Mouse (Mus musculus): Measurements from ENCODE around the gene Uap1. TPM values are rescaled to one million over a fixed set of nuclear protein-coding genes. Genes with fewer than 3 reads are reported as not detected.

Uap1 gene
- polyA plus RNA-seq (2015; fragmentation: Nextera tagmentation; extraction: Ambion mirVana) = 50.6 and 53.2 TPM in 2 replicates

DNA sequence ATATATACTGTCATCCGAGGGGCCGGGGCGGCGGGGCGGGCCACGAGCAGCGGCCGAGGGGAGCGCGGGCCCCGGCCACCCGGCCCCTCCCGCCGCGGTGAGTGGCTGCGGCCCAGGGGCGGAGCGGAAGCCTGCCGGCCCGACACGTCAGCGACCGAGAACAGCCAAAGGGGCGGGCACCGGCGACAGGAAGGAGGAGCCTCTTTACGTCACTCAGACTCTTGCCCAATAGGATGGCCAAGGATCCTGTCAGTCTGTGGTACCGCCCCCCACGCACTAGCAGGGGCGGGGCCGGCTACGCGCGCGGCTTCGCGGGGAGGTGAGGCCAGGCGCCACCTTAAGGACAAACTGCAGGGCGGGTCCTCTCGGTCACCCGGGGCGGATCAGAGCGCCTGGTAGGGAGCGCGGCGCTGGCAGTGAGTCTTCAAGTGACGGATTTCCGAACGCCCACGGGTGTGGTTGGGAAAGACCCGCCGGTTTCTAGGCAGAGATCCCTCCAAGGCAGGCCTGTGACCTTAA lies at the start of gene Uap1:
Gene Uap1 (minus strand): TSS at position 144 of the 519 bp plus-strand sequence.
- peaks cover 3% of the 10 kb centered on the region; the same call in 1 of the 2 replicates for H3K4me1 ChIP-seq (ENCODE audit: insufficient read depth, low read depth, low read length)
- no peaks in the 10 kb centered on the region for H3K36me3 ChIP-seq (ENCODE audit: insufficient read depth, low read length)
- TF ChIP-seq CTCF (IDR thresholded peaks at IDR 0.05) (peak; percentile 72), EP300 (IDR thresholded peaks at IDR 0.05) (no peak)
- WGBS = under 1% methylated on average over 48 of the region's 52 CpGs
- H3K9ac ChIP-seq (replicated peaks; ENCODE audit: low read depth) = peak within 1 kb of the TSS; percentile 84
- H3K4me2 ChIP-seq (replicated peaks; ENCODE audit: low read depth, low read length) = peak within 1 kb of the TSS; percentile 56
- peak; percentile 98 for ATAC-seq
- no peaks in the 10 kb centered on the region for H3K27me3 ChIP-seq (replicated peaks; ENCODE audit: insufficient read depth, low read length)
- H3K27ac ChIP-seq (ENCODE audit: low read length) = peak within 1 kb of the TSS; percentile 91
- peak within 1 kb of the TSS; percentile 73 for H3K4me3 ChIP-seq (ENCODE audit: low read depth, low read length)
- DNase-seq (ENCODE audit: low spot score) = peak; percentile 99
- H3K9me3 ChIP-seq (ENCODE audit: low read length) = no peaks in the 10 kb centered on the region

DNA sequence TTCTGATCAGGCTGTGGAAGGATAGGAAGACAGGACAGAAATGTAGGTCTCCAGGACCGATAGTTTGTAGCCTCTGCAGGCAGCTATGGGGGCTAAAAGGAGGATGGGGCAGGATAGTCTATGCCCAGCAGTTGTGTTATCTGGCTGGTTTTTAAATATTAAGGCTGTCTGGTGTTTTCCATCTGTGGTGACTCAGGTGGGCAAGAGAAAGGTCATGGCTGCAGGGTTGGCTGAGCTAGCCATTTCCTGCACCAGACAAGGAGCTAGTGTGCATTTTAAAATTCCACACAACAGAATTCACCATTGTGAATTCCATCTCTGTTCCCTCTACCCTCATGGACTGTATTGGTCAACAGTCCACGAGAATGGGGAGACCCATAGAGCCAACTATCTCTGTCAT lies 48.5 kb upstream of the Uap1 start:
- 79% methylated on average over 2 of the region's 2 CpGs for WGBS
- no peak for ATAC-seq

DNA sequence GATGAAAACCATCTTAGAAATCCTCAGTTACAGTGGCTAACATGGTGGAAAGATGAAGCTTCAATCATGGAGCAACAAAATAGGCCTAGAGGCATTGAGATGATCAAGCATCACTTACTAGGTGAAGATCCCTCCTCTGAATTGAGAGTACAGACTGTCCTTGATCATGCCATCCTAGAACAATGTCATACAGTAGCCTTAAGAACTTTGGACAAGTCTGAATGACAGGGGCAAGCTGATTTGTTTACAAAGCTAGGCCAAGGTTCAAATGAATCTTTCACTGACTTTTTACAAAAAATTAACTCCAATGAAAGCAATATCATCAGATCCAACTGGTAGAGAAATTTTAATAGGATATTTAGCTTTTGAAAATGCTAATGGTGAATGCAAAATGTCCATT lies 45.6 kb upstream of the Uap1 start:
- no peaks in the 10 kb centered on the region for H3K27me3 ChIP-seq (replicated peaks; ENCODE audit: insufficient read depth, low read length)
- ATAC-seq = no peak

More for the DNA sequence above, 48.5 kb upstream of the Uap1 start:
- H3K36me3 ChIP-seq (ENCODE audit: insufficient read depth, low read length) = no peaks in the 10 kb centered on the region
- no peak for DNase-seq (ENCODE audit: low spot score)
- no peak overlapping the region for H3K9ac ChIP-seq (replicated peaks; ENCODE audit: low read depth)
- no peaks in the 10 kb centered on the region for H3K9me3 ChIP-seq (ENCODE audit: low read length)
- no peak overlapping the region for H3K27ac ChIP-seq (ENCODE audit: low read length)
- no peaks in the 10 kb centered on the region for H3K4me1 ChIP-seq (ENCODE audit: insufficient read depth, low read depth, low read length)
- no peak overlapping the region for H3K4me2 ChIP-seq (replicated peaks; ENCODE audit: low read depth, low read length)
- no peaks in the 10 kb centered on the region for H3K27me3 ChIP-seq (replicated peaks; ENCODE audit: insufficient read depth, low read length)
- H3K4me3 ChIP-seq (ENCODE audit: low read depth, low read length) = no peak overlapping the region
- TF ChIP-seq EP300 (IDR thresholded peaks at IDR 0.05) = no peak
- TF ChIP-seq CTCF (IDR thresholded peaks at IDR 0.05) = no peak

DNA sequence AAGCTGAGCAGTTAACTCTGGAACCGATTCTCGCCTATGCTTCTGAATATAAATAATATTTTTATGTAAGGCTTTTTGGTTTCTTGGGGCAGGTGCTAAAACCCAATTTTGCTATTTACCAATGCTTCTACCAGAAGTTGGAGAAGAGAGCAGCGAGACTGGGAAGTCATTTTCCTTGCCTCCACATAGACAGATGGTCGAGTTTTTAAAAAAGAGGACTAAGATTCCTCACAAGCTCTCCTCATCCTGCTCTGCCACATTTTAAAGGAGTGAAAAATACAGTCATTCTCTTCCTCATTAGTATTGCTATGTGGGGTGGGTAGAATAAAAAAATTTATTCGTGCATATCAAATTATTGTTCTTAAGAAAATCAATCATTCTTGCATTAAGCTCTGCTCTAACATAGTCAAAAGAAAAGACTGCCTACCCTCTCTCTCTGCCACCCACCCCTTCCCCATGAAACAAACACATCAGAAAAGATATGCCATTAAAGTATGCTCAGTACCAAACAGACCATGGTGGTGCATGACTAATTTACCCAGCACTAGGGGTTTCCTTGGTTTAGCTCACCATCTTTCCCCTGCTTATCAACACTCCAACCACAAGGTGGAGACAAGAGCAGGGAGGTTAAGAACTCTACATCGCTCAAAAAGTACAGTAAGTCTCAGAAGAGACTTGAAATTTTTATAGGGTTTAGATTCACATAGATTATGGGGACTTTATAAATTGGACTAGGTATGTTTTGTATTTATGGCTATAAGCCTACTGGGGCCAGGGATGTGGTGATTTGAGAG lies 43.5 kb upstream of the Uap1 start:
- Histone ChIP-seq H3K9ac (replicated peaks; ENCODE audit: low read depth) (no peak overlapping the region), H3K36me3 (ENCODE audit: insufficient read depth, low read length) (no peaks in the 10 kb centered on the region), H3K4me2 (replicated peaks; ENCODE audit: low read depth, low read length) (no peak overlapping the region), H3K4me3 (ENCODE audit: low read depth, low read length) (no peak overlapping the region), H3K27ac (ENCODE audit: low read length) (no peak overlapping the region), H3K4me1 (ENCODE audit: insufficient read depth, low read depth, low read length) (no peaks in the 10 kb centered on the region), H3K9me3 (ENCODE audit: low read length) (no peaks in the 10 kb centered on the region), H3K27me3 (replicated peaks; ENCODE audit: insufficient read depth, low read length) (no peaks in the 10 kb centered on the region)
- WGBS = 74% methylated on average over 6 of the region's 6 CpGs
- peak; percentile 63 for TF ChIP-seq CTCF (IDR thresholded peaks at IDR 0.05)
- no peak for TF ChIP-seq EP300 (IDR thresholded peaks at IDR 0.05)
- ATAC-seq = no peak
- peak; percentile 27 for DNase-seq (ENCODE audit: low spot score)

More for the DNA sequence above, 45.6 kb upstream of the Uap1 start:
- H3K9ac ChIP-seq (replicated peaks; ENCODE audit: low read depth) = no peak overlapping the region
- H3K4me2 ChIP-seq (replicated peaks; ENCODE audit: low read depth, low read length) = no peak overlapping the region
- no peaks in the 10 kb centered on the region for H3K36me3 ChIP-seq (ENCODE audit: insufficient read depth, low read length)
- H3K27ac ChIP-seq (ENCODE audit: low read length) = no peak overlapping the region
- H3K9me3 ChIP-seq (ENCODE audit: low read length) = no peaks in the 10 kb centered on the region
- DNase-seq (ENCODE audit: low spot score) = no peak
- H3K4me1 ChIP-seq (ENCODE audit: insufficient read depth, low read depth, low read length) = no peaks in the 10 kb centered on the region
- TF ChIP-seq CTCF (IDR thresholded peaks at IDR 0.05) = no peak
- TF ChIP-seq EP300 (IDR thresholded peaks at IDR 0.05) = no peak
- H3K4me3 ChIP-seq (ENCODE audit: low read depth, low read length) = no peak overlapping the region

DNA sequence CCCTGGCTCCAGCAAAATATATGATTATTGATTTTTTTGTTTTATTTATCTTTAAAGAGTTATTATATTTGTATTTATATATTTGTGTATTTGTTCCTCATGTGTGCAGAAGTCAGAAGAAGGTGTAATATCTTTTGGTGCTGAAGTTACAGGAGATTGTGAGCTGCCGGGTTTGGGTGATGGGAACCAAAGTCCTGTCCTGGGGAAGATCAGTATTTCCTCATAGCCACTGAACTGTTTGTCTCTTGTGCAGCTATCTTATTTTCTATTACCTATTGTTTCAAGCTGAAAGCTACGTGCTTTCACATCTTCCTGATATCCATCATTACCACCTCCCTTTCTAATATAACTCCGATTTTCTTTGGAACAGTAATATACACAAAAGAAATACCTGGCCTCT lies 40.8 kb upstream of the Uap1 start:
- TF ChIP-seq EP300 (IDR thresholded peaks at IDR 0.05) (no peak), CTCF (IDR thresholded peaks at IDR 0.05) (no peak)
- no peaks in the 10 kb centered on the region for H3K9me3 ChIP-seq (ENCODE audit: low read length)
- peak overlapping the region; percentile 84 for H3K4me3 ChIP-seq (ENCODE audit: low read depth, low read length)
- ATAC-seq = no peak
- no peaks in the 10 kb centered on the region for H3K36me3 ChIP-seq (ENCODE audit: insufficient read depth, low read length)
- WGBS = 66% methylated on average over 3 of the region's 3 CpGs
- no peak overlapping the region for H3K9ac ChIP-seq (replicated peaks; ENCODE audit: low read depth)
- no peaks in the 10 kb centered on the region for H3K4me1 ChIP-seq (ENCODE audit: insufficient read depth, low read depth, low read length)
- no peak overlapping the region for H3K27ac ChIP-seq (ENCODE audit: low read length)
- DNase-seq (ENCODE audit: low spot score) = no peak
- H3K27me3 ChIP-seq (replicated peaks; ENCODE audit: insufficient read depth, low read length) = no peaks in the 10 kb centered on the region
- H3K4me2 ChIP-seq (replicated peaks; ENCODE audit: low read depth, low read length) = peak overlapping the region; percentile 72

DNA sequence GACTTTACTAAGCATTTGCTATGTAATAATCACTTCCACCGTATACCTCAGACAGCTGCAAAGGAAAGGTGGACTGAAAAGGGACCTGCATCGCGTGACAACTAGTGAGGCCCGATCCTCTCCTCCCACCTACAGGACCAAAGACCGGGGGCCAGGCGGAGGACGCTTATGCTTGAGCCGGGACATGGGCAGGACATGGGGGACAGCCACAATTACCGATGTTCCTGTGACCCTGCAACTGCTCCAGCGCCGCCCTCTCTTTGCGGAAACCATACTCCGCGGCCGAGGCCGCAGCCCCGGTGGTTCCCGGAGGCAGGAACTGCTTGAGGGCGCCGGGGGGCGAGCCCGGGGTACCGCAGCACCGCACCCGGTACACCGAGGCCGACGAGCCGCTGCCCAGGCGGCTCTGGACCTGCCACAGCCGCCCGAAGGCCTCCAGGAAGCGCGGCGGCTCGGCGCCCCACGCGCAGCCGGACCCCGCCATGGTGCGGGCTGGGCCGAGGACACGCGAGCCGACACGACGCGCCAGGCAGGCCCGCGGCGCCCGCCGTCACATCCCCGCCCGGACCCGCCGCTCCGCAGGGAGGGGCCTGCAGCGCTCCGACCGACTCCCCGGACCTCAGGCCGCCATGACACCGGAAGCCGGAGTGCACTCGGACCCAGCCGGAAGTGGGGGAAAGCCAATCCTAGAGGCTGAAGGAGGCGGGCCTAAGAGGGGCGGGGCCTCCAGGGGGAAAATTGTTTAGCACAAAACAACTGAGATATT lies 40.2 kb upstream of the Uap1 start, which contains the start of gene Uhmk1:
Gene Uhmk1 (minus strand): TSS at position 641 of the 766 bp plus-strand sequence.
- peak within 1 kb of the TSS; percentile 84 for H3K4me3 ChIP-seq (ENCODE audit: low read depth, low read length)
- no peaks in the 10 kb centered on the region for H3K9me3 ChIP-seq (ENCODE audit: low read length)
- H3K27ac ChIP-seq (ENCODE audit: low read length) = peak within 1 kb of the TSS; percentile 91
- DNase-seq (ENCODE audit: low spot score) (peak; percentile 96), ATAC-seq (peak; percentile 99)
- H3K4me1 ChIP-seq (ENCODE audit: insufficient read depth, low read depth, low read length) = no peaks in the 10 kb centered on the region
- no peaks in the 10 kb centered on the region for H3K27me3 ChIP-seq (replicated peaks; ENCODE audit: insufficient read depth, low read length)
- peak within 1 kb of the TSS; percentile 91 for H3K9ac ChIP-seq (replicated peaks; ENCODE audit: low read depth)
- 1% methylated on average over 40 of the region's 70 CpGs for WGBS
- peaks cover 4% of the 10 kb centered on the region; the same call in 1 of the 2 replicates for H3K36me3 ChIP-seq (ENCODE audit: insufficient read depth, low read length)
- peak within 1 kb of the TSS; percentile 72 for H3K4me2 ChIP-seq (replicated peaks; ENCODE audit: low read depth, low read length)
- TF ChIP-seq CTCF (IDR thresholded peaks at IDR 0.05) (no peak), EP300 (IDR thresholded peaks at IDR 0.05) (no peak)

Measured in lung, postnatal 0 days (tissue).